Mouse (Mus musculus) effector memory CD4-positive, alpha-beta T cell, adult 7 months (primary cell): ENCODE results near the gene Erp29. TPM values are rescaled to one million over a fixed set of nuclear protein-coding genes. Genes with fewer than 3 reads are reported as not detected.

ENCODE experiments used
- polyA plus RNA-seq: library from polyadenylated mRNA; unstranded; fragments of 100-300 nt; shearing (Covaris generic); gene quantifications from one replicate; pipeline ENCODE4 v1.2.1, GENCODE M21; 2017

Erp29 gene
- 36.9 TPM for polyA plus RNA-seq

DNA sequence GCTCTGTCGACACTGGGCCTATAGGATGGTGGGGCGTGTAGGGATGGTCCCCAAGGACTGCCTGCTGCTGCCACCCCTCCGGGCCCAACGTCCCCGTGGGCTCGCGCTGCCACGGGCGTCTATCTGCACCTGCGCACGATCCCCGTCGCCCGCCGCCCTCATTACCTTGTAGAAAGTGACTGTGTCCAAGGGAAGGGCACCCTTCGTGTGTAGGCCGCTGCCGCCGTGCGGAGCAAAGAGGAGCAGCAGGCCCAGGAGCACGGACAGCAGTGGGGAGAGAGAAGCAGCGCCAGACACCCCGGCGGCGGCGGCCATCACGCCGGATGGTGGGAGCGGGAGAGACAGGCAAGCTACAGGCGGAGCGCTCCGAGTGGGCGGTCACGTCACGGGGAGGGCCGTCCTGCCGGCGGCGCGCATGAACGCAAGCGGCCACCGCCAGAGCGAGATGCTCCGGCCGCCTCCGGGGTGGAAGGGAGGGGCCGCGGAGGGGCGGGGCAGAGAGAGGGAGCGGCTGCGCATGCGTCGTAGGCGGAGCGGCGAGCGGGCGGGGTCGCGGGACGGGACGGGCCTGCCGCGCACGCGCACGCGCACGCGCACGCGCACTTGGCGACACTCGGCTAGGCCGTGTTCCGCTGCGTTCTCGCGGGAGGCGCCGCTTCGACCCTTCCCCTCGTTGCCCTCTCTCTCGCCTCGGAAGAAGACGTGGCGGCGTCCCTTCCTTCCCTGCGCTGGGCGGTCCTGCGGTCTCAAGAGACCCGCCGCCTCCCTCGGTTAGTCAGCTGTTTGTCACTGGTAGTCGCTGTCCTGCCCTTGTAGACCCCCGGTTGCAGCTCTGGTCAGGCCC is at the start of gene Erp29:
Erp29 (minus strand) TSS at position 481 of the 844 bp plus-strand sequence.

DNA sequence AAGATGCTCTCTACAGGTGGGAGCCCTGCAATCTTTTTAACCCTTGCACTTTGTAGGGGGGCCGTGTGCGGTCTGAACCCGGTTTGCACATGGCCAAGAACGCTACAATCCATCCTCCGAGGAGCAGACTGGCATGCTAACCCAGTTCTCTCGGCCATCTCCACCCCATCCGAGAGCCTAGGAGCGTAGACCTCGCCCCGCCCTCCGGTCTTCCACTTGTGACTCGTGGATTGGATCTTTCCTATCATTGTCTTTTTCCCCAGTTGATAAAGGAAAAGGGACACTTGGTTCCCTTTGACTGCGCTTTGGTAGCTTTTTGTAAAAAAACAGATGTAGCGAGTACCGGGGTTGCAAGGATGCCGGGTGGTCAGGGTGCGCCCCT is 671 bp downstream of the Erp29 start, which contains the start of gene Tmem116:
Tmem116 (plus strand) TSS at position 250 of the 382 bp plus-strand sequence.

DNA sequence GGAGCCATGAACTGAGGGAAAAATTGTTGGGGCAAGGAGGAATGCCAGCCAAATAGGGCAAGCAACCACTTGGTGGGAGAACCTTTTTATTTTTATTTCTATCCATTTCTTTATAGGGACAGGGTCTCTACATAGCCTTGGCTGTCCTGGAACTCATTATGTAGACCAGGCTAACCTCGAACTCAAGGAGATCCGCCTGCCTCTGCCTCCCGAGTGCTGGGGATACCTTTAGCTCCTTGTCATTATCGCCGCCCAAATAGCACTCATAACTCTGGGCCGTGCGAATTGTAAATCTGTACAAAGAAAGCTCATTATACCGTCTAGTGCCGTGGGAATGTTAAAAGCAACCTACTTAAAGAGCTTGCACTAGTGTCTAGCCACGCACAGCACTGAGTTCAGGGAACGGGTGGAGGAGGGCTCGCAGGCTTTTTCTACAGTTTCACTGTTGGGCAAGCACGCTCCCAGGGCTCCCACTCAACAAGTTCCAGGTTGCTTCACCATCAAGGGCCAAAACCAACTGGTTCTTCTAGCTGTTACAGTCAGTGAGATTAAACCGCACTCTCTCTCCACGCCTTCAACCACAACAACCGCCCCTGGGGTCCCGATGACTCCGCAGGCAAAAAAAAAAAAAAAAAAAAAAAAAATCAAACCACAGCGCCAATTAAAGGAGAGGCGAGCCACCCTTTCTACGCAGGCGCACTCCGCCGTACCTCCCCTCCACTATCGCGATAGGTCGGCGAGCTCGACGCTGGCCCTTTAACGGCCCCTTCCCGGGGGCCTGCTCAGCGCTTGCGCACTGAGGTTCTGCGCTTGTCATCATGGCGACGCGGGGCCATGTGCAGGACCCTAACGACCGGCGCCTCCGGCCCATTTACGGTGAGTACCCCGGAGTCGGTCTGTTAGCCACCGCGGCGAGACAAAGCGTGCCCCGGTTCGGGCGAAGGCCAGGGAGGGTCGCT is 54.8 kb downstream of the Erp29 start, which contains the start of gene Naa25:
Naa25 (plus strand) TSS at position 750 of the 959 bp plus-strand sequence.

GRCm38 (mm10) chr5:121385461-121386119 is 66.7 kb downstream of the Erp29 start, which contains the start of gene Trafd1:
Gene Trafd1 (minus strand): TSS chr5:121385632.

Other genes starting within 250 kb of the Erp29 start
- 771 TPM for gene Rpl6, start 248.0 kb downstream of the Erp29 start, polyA plus RNA-seq
- 6.5 TPM for gene Hectd4, start 232.3 kb downstream of the Erp29 start, polyA plus RNA-seq
- 70.0 TPM for gene Trafd1, start 66.9 kb downstream of the Erp29 start, polyA plus RNA-seq
- 31.0 TPM for gene Naa25, start 54.6 kb downstream of the Erp29 start, polyA plus RNA-seq
- gene Tmem116, start 613 bp downstream of the Erp29 start, polyA plus RNA-seq, result 1.2 TPM
- not detected for gene Adam1b, start 50.9 kb upstream of the Erp29 start, polyA plus RNA-seq
- 0.45 TPM for gene Adam1a, start 93.0 kb upstream of the Erp29 start, polyA plus RNA-seq
- gene Gm42878, start 93.0 kb upstream of the Erp29 start, polyA plus RNA-seq, result not detected
- 64.0 TPM for gene Mapkapk5, start 93.4 kb upstream of the Erp29 start, polyA plus RNA-seq
- 2.4 TPM for gene Aldh2, start 141.3 kb upstream of the Erp29 start, polyA plus RNA-seq
- 1.7 TPM for gene Acad12, start 166.4 kb upstream of the Erp29 start, polyA plus RNA-seq
- 4.2 TPM for gene Acad10, start 208.0 kb upstream of the Erp29 start, polyA plus RNA-seq
- 100.0 TPM for gene Brap, start 208.1 kb upstream of the Erp29 start, polyA plus RNA-seq